Mouse (Mus musculus): ENCODE measurements around the gene Rbm15. TPM values are rescaled to one million over a fixed set of nuclear protein-coding genes. Genes with fewer than 3 reads are reported as not detected.

The Rbm15 gene
- total RNA-seq, 1 experiment from 2014 or later, result 34.9 TPM

GRCm38 (mm10) chr3:107275996-107276395 lies 57.5 kb downstream of the Rbm15 start:
- ATAC-seq (replicated peaks in 1 of 2; ENCODE audit: insufficient read depth in 1 of 2, low FRiP score in 2 of 2, low TSS enrichment in 1 of 2, low read depth in 1 of 2, poor library complexity in 2 of 2, severe bottlenecking in 2 of 2), result no peak

Other genes starting within 250 kb of the Rbm15 start
- gene Kcna2, start 232.5 kb downstream of the Rbm15 start, total RNA-seq (2017), result not detected in 2 replicates
- not detected in 2 replicates for gene Kcna10, start 150.6 kb downstream of the Rbm15 start, total RNA-seq (2017)
- not detected in 2 replicates for gene Cym, start 111.9 kb downstream of the Rbm15 start, total RNA-seq (2017)
- gene A630076J17Rik, start 103.1 kb downstream of the Rbm15 start, total RNA-seq (2017), result not detected in 2 replicates
- gene Prok1, start 94.0 kb downstream of the Rbm15 start, total RNA-seq (2017), result not detected in 2 replicates
- gene Lamtor5, start 54.8 kb downstream of the Rbm15 start, total RNA-seq (2017), result 43.8 and 51.2 TPM in 2 replicates
- gene Slc16a4, start 42.4 kb downstream of the Rbm15 start, total RNA-seq (2017), result not detected in 2 replicates
- gene Kcnc4, start 125.9 kb upstream of the Rbm15 start, total RNA-seq (2017), result not detected in 2 replicates
- 0.19 and 2.8 TPM in 2 replicates for gene Slc6a17, start 184.3 kb upstream of the Rbm15 start, total RNA-seq (2017)
- gene Ubl4b, start 221.4 kb upstream of the Rbm15 start, total RNA-seq (2017), result not detected in 2 replicates

All from hematopoietic stem cell, adult 5-6 weeks (primary cell).